Mouse (Mus musculus): ENCODE results near the gene Adamts6.

Adamts6 gene

GRCm38 (mm10) chr13:104460287-104460686, 172.7 kb downstream of the Adamts6 start:
- DNase-seq (ENCODE audit: low spot score in 2 of 2) = no peak

- DNase-seq (ENCODE audit: low spot score in 2 of 2) = no peak
Observed at GRCm38 (mm10) chr13:104468061-104468460, 180.4 kb downstream of the Adamts6 start.

GRCm38 (mm10) chr13:104476285-104476956, 188.8 kb downstream of the Adamts6 start:
- DNase-seq (ENCODE audit: low spot score in 2 of 2) = no peak

DNA sequence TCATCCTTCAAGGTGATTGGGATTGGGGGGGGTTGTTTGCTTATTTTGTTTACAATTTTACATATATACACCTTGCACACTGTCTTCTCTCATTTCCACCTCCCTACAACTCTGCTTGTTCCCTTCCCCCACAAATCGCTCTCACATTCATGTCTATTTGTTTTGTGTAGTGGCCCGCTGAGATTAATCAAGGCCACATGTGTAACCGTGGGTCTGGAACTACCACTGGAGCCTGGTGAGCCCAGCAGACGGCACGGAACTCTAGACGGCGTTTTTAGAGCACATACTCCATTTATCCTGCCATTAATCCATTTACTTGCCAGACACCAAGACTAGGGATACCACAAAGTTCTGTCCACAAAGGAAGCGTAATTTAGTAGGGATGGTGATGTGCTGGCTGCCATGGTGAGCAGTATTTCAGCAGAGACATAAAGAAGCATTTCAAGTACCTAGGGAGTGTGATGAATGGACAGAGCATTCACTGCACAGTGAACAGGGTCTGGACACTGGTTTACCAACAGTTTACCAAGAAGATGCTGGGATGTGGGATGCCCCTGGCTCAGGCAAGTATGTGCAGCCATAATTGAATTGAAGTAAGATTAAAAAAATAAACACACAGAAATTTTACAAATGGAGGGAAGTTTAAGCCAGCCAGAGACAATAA, 194.9 kb downstream of the Adamts6 start:
- DNase-seq (ENCODE audit: low spot score in 2 of 2) = no peak

- no peak for DNase-seq (ENCODE audit: low spot score in 2 of 2)
Observed at GRCm38 (mm10) chr13:104483111-104483722, 195.6 kb downstream of the Adamts6 start.

GRCm38 (mm10) chr13:104491046-104491811, 203.6 kb downstream of the Adamts6 start:
- no peak for DNase-seq (ENCODE audit: low spot score in 2 of 2)

DNA sequence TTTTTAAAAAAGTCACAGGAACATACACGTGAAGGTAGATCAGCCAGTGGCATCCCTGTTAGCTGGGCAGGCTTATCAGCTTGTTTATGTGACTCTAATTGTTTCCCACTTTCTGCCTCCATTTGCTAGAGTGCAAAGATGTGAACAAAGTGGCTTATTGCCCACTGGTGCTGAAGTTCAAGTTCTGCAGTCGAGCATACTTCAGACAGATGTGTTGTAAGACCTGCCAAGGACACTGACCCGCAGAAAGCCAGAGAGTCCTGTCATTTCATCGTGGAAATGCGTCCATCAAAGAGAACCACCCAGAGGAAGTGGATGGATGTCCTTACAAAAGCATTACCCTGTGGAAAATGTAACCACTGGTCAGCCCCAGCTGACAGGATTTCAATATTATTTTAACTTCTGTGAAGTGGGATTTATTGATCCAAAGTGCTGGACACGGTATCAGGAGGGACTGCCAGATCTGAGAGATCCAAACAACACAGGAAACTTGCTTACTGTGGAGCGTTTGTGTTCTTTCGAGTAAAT, 205.9 kb downstream of the Adamts6 start:
- no peak for DNase-seq (ENCODE audit: low spot score in 2 of 2)

- DNase-seq (ENCODE audit: low spot score in 2 of 2) = no peak
Observed at GRCm38 (mm10) chr13:104494200-104494873, 206.7 kb downstream of the Adamts6 start.

GRCm38 (mm10) chr13:104497592-104497991, 210.0 kb downstream of the Adamts6 start:
- no peak for DNase-seq (ENCODE audit: low spot score in 2 of 2)

GRCm38 (mm10) chr13:104498669-104499068, 211.0 kb downstream of the Adamts6 start:
- no peak for DNase-seq (ENCODE audit: low spot score in 2 of 2)

GRCm38 (mm10) chr13:104499116-104500040, 211.7 kb downstream of the Adamts6 start:
- DNase-seq (ENCODE audit: low spot score in 2 of 2) = no peak

GRCm38 (mm10) chr13:104502406-104502805, 214.8 kb downstream of the Adamts6 start:
- no peak for DNase-seq (ENCODE audit: low spot score in 2 of 2)

DNA sequence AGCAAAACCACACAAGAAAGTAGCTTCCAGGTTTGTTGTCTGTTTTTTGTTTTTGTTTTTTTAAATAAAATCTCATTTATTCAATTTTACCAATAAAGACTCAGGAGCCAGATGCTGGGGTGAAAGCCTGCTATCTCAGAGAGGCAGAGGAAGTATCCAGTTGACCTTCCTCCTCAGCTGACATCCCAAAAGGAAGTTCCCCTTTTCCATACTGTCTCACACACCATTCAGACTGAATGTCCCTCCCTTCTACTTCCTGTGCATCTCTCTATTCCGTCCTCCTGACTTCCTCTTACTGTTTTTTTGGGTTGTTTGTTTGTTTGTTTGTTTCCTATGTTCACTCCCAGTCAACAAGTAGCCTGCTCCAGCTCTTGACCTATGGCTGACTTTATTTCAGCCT, 216.4 kb downstream of the Adamts6 start:
- DNase-seq (ENCODE audit: low spot score in 2 of 2) = no peak

- no peak for DNase-seq (ENCODE audit: low spot score in 2 of 2)
Observed at GRCm38 (mm10) chr13:104506165-104506875, 218.7 kb downstream of the Adamts6 start.

DNA sequence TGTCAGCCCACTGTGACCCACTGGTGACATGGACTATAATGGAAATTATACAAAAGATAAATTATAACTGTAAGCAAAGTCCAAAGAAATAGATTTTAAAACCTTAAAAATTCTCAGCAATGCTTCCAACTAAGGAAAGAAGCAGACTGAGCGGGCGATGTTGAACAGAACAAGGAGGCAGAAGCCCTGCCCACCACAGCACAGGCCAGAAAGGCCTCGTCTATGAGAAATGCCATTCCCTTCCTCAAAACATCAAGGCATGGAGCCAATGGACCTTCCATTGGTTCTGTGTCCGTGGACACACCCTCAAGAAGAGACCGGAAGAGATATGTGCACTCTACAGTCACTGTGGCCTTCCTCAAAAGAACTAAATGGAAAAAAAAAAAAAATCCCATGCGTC, 220.0 kb downstream of the Adamts6 start:
- DNase-seq (ENCODE audit: low spot score in 2 of 2) = no peak

GRCm38 (mm10) chr13:104509561-104510493, 222.2 kb downstream of the Adamts6 start:
- DNase-seq (ENCODE audit: low spot score in 2 of 2) = no peak

GRCm38 (mm10) chr13:104510766-104511165, 223.1 kb downstream of the Adamts6 start:
- no peak for DNase-seq (ENCODE audit: low spot score in 2 of 2)

DNA sequence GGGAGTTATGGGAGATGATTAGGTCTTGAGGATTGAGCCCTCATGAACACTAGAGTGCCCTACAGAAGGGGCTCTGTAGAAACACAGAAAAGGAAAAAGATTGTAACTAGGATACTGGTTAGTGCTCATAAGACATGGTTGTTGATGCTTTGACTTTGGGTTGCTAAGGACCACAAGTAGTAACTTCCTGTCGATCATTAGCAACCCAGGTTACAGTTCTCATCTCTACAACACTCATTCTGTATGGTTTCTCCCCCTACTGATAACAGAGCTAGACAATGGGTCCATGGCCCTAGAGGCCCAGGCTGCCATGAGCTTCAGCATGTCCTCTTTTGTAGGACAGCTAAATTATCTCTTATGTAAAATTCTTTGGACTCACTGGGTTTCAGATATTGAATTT, 227.4 kb downstream of the Adamts6 start:
- DNase-seq (ENCODE audit: low spot score in 2 of 2) = no peak

DNA sequence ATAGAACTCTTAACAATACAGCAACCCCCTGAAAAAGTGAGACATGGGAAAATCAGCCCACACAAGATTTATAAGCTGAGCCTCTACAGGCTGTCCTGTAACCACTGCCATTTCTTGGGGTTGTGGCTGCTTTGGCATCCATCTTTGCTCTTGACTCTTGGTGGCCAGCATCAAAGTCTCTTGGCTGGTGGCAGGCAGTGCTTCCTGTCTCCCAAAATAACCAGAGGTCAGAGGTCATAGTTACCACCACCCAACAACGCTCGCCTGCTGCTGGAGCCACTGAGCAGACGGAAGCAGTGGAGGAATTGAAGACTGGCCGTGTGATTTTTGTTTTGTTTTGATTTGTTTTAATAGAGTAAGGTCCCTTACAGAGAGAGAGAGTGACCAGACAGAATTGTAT, 228.5 kb downstream of the Adamts6 start:
- no peak for DNase-seq (ENCODE audit: low spot score in 2 of 2)

All from thymus, postnatal 10 days (tissue).